Mouse (Mus musculus) spleen, postnatal 10 days (tissue): ENCODE measurements at regions not wholly inside any gene's neighbourhood (a gene's known extent, or its start where the extent isn't known, plus 50 kb on each side); places are given as distances from the start of the nearest gene placed in this dataset.

ENCODE experiments used
- DNase-seq, 2 experiments: peaks; one replicate each; pipeline ENCODE4 v3.0.0; 2021 to 2022; ENCODE audit warnings: low spot score in 2 of 2

- DNase-seq, result no peak
Measured at GRCm38 (mm10) chr2:75452274-75453148, 206.6 kb upstream of the Hnrnpa3 start.

- no peak for DNase-seq
Measured at GRCm38 (mm10) chr2:75455481-75455880, 203.6 kb upstream of the Hnrnpa3 start.

GRCm38 (mm10) chr2:75456272-75456671 is 202.8 kb upstream of the Hnrnpa3 start:
- no peak for DNase-seq

DNA sequence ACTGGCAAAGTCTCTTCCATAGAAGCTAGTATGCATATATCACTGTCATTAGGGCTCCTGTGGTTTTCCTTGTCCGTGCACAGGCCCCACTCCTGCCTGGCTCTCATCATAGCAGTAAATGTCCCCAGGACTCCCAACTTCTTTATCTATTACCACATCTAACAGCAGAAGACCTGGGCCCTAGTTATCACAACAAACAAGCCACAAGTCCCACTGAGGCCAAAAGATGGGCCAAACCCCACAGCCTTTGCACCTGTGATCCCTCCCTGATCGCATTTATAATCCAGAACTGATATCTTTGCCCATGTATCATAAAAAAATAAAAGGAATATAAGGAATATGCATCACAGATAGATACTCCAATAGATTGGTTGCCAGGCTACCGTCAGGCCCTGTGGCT is 201.6 kb upstream of the Hnrnpa3 start:
- no peak for DNase-seq

GRCm38 (mm10) chr2:75458898-75459297 is 200.2 kb upstream of the Hnrnpa3 start:
- DNase-seq, result no peak

DNA sequence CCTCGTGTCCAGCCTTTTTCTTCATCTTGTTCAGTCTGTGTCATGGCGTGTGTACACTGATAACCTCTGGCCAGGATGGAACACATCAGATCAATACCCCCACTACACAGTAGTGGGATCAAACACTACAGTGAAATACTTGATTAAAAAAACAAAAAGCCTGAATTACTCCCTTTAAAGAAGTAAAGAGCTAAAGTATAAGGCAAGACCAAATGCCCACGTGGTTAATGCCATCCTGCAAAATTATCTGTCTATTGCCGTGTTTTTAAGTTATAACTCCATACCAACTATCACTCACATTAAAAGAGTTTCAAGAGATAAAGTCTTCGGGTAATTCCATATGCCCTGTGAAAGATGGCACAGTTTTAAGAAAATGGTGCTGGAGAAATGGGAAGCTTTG is 198.6 kb upstream of the Hnrnpa3 start:
- no peak for DNase-seq

- DNase-seq, result no peak
Measured at GRCm38 (mm10) chr2:75461019-75461418, 198.0 kb upstream of the Hnrnpa3 start.

DNA sequence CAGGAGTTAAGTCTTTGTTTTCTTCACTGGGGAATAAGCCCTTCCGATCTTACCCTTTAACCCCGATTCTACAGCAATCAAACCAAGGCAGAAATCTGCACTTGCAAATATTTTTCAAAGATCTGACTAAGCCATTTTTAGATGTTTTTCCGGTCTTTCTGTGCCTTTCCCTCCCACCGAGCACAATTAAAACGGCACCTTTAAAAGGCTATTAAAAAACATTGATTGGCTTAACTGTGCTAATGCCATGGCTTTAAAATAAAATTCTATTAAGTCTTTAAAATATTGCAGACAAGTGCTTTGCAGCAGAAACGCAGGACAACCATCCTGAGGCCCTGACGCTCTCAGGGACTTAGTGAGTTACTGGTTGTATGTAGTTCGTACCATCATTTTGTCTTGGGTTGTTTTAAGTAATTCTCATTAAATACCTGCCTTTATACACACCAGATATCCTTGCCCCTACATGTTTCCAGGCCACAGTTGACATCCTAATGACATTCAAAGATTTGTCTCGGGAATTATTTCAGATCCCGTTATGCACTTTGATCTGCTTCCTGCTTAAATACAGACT is 197.6 kb upstream of the Hnrnpa3 start:
- DNase-seq, result no peak

DNA sequence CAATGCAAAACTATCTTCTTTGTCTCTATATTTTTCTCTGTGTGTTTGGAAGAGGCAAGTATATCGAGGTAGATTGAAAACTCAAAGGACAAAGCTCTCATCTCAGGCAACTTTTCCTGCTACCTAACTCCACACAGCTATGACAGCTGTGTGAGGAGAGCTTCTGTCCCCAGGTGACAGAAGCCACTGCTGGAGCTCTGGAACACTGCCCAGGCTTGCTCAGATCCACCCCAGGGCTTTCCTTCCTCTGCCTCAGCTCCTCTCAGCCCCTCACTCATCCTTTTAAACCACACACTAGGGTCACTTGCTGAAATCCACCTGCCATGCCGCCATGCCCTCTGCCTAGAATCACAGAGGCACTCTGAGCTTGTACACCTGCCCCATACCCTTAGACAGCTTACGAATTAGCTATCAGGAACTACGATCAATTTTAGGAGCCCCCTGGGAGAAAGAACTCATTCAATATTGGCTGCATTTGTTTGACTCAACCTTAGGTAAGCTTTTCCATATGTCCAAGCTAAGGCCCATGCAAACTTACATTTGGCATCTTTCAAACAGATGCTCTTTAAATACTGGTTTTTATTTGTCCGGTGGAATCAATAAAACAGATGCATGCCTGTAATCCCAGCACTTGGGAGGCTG is 196.9 kb upstream of the Hnrnpa3 start:
- DNase-seq, result no peak

GRCm38 (mm10) chr2:75463091-75463490 is 196.0 kb upstream of the Hnrnpa3 start:
- DNase-seq, result no peak

DNA sequence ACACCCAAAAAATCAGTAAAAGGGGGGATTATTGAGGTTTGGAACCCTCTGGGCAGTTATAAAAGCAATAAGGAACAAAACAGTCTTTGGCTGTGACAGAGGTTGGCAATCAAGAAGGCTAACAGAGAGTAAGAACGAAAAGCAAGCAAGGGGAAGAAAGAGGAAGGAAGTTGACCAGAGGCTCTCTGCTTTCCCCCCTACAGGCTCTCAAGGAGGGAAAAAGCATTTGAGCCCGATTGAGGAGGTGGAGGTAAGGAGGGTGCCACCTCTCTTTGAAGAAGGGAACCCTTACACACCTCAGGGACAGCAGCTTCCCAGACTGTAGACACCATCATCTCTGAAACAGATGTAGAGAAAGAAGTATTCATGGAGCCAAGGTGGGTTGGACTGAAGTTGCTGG is 194.6 kb upstream of the Hnrnpa3 start:
- DNase-seq, result no peak

- DNase-seq, result no peak
Measured at GRCm38 (mm10) chr2:75468851-75469250, 190.2 kb upstream of the Hnrnpa3 start.

- peak in 1 of 2 experiments; percentile 45 for DNase-seq
Measured at GRCm38 (mm10) chr2:75469958-75470687, 188.9 kb upstream of the Hnrnpa3 start.

DNA sequence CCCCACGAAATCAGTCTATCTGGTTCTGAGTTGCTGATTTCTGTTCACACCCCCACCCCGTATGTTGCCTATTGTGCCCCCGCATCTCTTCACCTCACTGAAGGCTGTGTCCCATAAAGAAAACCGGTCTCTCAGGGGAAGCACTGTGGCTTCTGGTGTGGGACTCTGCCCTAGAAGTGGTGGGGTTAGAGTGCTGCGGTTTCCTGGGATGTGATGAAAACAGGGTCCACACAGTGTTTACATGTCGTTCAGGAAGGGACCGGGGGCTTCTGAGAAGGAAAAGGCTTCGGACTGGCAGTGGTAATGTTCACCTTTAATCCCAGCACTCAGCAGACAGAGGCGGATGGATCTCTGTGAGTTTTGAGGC is 188.4 kb upstream of the Hnrnpa3 start:
- DNase-seq, result no peak

GRCm38 (mm10) chr2:75472489-75472888 is 186.6 kb upstream of the Hnrnpa3 start:
- no peak for DNase-seq

GRCm38 (mm10) chr2:75474509-75474908 is 184.6 kb upstream of the Hnrnpa3 start:
- DNase-seq, result no peak

- no peak for DNase-seq
Measured at GRCm38 (mm10) chr2:75476350-75476749, 182.7 kb upstream of the Hnrnpa3 start.

- DNase-seq, result no peak
Measured at GRCm38 (mm10) chr2:75477076-75477475, 182.0 kb upstream of the Hnrnpa3 start.

- no peak for DNase-seq
Measured at GRCm38 (mm10) chr2:75479546-75479945, 179.5 kb upstream of the Hnrnpa3 start.

GRCm38 (mm10) chr2:75481863-75482262 is 177.2 kb upstream of the Hnrnpa3 start:
- no peak for DNase-seq

- no peak for DNase-seq
Measured at GRCm38 (mm10) chr2:75482484-75482883, 176.6 kb upstream of the Hnrnpa3 start.

DNA sequence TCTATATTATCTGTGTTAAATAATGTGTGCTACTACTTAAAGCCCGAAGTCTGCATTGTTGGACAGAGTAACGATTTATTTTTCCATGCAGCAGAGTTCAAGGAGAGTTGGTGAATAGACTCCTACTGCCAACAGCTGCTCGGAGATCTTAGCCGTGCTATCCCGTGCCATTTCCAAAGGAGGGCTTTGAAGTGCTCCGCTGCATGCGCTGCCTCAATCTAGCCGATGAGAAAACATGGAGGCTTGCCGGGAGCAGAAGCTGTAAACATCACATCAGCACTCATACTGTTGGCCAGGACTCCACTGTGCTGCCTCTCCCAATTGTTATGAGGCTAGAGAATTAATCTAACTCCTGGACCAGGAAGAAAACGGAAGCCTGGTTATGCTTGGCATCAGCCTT is 174.1 kb upstream of the Hnrnpa3 start:
- DNase-seq, result no peak
